Mouse (Mus musculus) embryonic fibroblast, embryonic 13.5 days (primary cell): ENCODE data around the gene Syde1. TPM values are rescaled to one million over a fixed set of nuclear protein-coding genes. Genes with fewer than 3 reads are reported as not detected.

Source experiments
- H3K27ac ChIP-seq: 2 replicates; pipeline ENCODE4 v1.5.1; 2012; ENCODE audit warnings: low read length, control low read depth, inconsistent platforms; ENCODE audit not compliant: insufficient read depth
- H3K4me1 ChIP-seq: 2 replicates; pipeline ENCODE4 v1.6.1; 2011; ENCODE audit warnings: low read length; ENCODE audit not compliant: control insufficient read depth, insufficient read depth
- H3K4me3 ChIP-seq: 2 replicates; pipeline ENCODE4 v1.5.1; 2011; ENCODE audit warnings: mild to moderate bottlenecking, control low read depth, low read length; ENCODE audit not compliant: insufficient read depth
- CTCF ChIP-seq: IDR thresholded peaks from 2 replicates; pipeline ENCODE4 v1.5.1; 2011; ENCODE audit warnings: mild to moderate bottlenecking, control low read depth, low read length, moderate library complexity, borderline replicate concordance; ENCODE audit not compliant: insufficient read depth
- POLR2A ChIP-seq: IDR thresholded peaks from 2 replicates; pipeline ENCODE4 v1.6.1; 2011; ENCODE audit warnings: low read depth, mild to moderate bottlenecking, control low read depth, low read length, moderate library complexity
- polyA plus RNA-seq: library from polyadenylated mRNA; stranded (reverse); fragments of >200 nt; gene quantifications from 2 replicates; pipeline ENCODE4 v1.2.4, GENCODE M21; 2011; ENCODE audit warnings: low read depth; ENCODE audit not compliant: missing spikeins, insufficient read length

The Syde1 gene
- polyA plus RNA-seq, 1 experiment, result 50.5 TPM

DNA sequence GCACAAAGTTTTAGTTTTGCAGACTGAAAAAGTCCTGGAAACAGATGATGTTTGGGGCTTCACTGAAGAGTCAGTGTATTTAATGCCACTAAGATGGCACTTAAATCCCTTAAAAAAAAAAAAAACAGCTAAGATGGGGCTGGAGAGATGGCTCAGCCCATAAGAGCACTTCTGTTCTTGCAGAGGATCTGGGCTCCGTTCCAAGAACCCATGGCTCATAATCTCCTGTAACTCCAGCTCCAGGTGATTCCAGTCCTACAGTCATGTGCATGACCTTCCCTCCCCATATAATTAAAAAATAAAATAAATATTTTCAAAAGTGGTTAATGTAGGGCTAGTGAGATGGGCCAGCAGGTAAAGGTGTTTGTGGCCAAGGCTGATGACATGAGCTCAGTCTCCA, 26.7 kb downstream of the Syde1 start:
- H3K4me1 ChIP-seq, result peaks cover 6% of the 10 kb centered on the region

DNA sequence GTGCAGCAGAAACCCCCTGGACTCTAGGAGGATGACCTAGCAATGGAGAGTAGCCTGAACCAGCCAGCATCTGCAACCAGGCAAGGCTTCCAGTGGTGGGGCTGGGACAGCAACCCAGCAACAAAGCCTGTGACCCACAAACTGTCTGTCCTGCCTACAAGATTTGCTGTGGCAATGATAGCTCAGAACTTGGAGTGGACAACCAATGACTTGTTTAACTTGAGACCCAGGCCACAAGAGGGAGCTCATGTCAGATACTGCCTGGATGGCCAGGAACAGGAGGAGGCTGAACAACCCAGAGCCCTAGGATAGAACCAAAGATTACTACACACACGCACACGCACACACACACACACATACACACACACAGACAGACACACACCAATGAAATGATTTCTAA, 50.8 kb downstream of the Syde1 start:
- TF ChIP-seq POLR2A (no peak), CTCF (peak; percentile 29; the same call in 1 of the 2 replicates)

More for the DNA sequence above, 26.7 kb downstream of the Syde1 start:
- Histone ChIP-seq H3K4me3 (no peak overlapping the region), H3K27ac (no peak overlapping the region)
- TF ChIP-seq CTCF (no peak), POLR2A (no peak)

More for the DNA sequence above, 50.8 kb downstream of the Syde1 start:
- H3K4me3 ChIP-seq, result no peak overlapping the region
- no peaks in the 10 kb centered on the region for H3K4me1 ChIP-seq
- no peak overlapping the region for H3K27ac ChIP-seq

Other genes with a start within 250 kb of the Syde1 start
- 43.7 and 45.4 TPM in 2 replicates for gene Agpat3, start 239.5 kb downstream of the Syde1 start, polyA plus RNA-seq
- gene Rrp1, start 178.9 kb downstream of the Syde1 start, polyA plus RNA-seq, result 130 and 139 TPM in 2 replicates
- 386 and 437 TPM in 2 replicates for gene Cstb, start 166.3 kb downstream of the Syde1 start, polyA plus RNA-seq
- gene Pdxk, start 127.0 kb downstream of the Syde1 start, polyA plus RNA-seq, result 8.4 and 12.4 TPM in 2 replicates
- gene Olfr1358, start 74.5 kb downstream of the Syde1 start, polyA plus RNA-seq, result not detected in 2 replicates
- gene Ilvbl, start 17.6 kb downstream of the Syde1 start, polyA plus RNA-seq, result 42.7 and 55.5 TPM in 2 replicates
- not detected in 2 replicates for gene Olfr1357, start 26.1 kb upstream of the Syde1 start, polyA plus RNA-seq
- 0.35 and 0.63 TPM in 2 replicates for gene Casp14, start 126.3 kb upstream of the Syde1 start, polyA plus RNA-seq
- gene Ccdc105, start 161.1 kb upstream of the Syde1 start, polyA plus RNA-seq, result not detected in 2 replicates
- gene Slc1a6, start 188.5 kb upstream of the Syde1 start, polyA plus RNA-seq, result 20.8 and 29.1 TPM in 2 replicates